Comparison of ENCODE assay signal across 8 mouse cellular contexts in the genomic region with DNA sequence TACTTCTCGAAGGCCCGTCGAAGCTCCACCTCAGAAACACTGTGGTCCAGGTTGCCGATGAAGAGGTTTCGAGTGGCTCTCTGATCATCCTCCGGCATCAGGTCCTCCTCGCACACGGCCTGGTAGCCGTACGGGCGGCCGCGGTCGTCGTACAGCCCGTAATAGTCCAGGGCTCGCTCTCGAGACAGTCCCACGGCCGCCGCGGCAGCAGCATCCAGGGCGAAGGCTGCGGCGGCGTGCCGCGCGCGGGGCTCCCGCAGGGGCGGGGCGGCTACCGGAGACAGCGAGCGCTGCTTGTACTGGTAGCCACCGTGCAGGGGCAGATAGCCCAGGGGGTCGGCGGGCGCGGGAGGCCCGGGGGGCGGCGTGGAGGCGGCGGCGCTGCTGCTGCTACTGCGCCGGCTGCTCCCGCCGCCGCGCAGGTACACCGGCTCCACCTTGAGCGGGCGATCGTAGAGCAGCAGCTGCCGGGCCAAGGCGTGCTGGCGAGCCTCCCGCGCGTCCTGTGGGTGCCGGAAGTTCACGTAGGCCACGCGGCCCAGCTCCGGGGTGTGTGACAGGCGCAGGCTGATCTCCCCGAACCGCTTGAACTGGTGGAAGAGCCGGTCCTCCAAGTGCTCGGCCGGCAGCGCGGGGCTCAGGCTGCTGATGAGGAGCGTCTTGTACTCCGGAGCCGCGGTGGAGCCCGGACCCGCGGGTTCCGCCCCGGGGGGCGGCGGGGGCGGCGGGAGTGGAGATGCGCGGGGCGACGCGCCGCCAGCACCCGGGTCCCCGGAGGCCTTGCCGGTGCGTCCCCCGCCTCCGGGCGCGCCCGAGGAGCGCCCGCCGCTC. TPM values are rescaled to one million over a fixed set of nuclear protein-coding genes. Genes with fewer than 3 reads are reported as not detected.
DNase-seq lines count a peak whose midpoint lies in the region; ATAC-seq and TF ChIP-seq lines count a peak whose summit lies in the region.

No protein-coding gene starts in this region.

- H3K9me3 ChIP-seq in forebrain, embryonic 16.5 days (ENCODE audit: control insufficient read depth, low read length): no peaks in the 10 kb centered on the region
- H3K9me3 ChIP-seq in hindbrain, postnatal 0 days (ENCODE audit: low read length): no peaks in the 10 kb centered on the region
- no peaks in the 10 kb centered on the region for H3K9me3 ChIP-seq in liver, embryonic 11.5 days (ENCODE audit: control insufficient read depth, low read length)

- TF ChIP-seq POLR2A in cerebellum, adult 2 months (IDR thresholded peaks at IDR 0.05; ENCODE audit: borderline replicate concordance, insufficient read depth, low read length): no peak
- TF ChIP-seq POLR2A in myocyte (IDR thresholded peaks at IDR 0.05; ENCODE audit: insufficient read length, low read depth): peak; percentile 32
- TF ChIP-seq POLR2A in testis, adult 2 months (IDR thresholded peaks at IDR 0.05; ENCODE audit: control insufficient read depth, low read depth, low read length): no peak; the same call in 1 of the 2 replicates

- H3K9ac ChIP-seq in forebrain, embryonic 16.5 days (replicated peaks; ENCODE audit: low read depth, low read length): peak overlapping the region; percentile 99
- H3K9ac ChIP-seq in hindbrain, postnatal 0 days (replicated peaks; ENCODE audit: low read length): peak overlapping the region; percentile 92
- peak overlapping the region; percentile 97 for H3K9ac ChIP-seq in liver, embryonic 11.5 days (ENCODE audit: low read depth, low read length)

- peak in 1 of 2 experiments; percentile 45 for DNase-seq in layer of hippocampus, adult 2 months (ENCODE audit: low spot score in 2 of 2)
- DNase-seq in layer of hippocampus, adult 8-10 months (ENCODE audit: low spot score in 2 of 2): no peak
- peak; percentile 77 for DNase-seq in cerebellum, adult 2 months
- DNase-seq in hindbrain, postnatal 0 days (ENCODE audit: low spot score): peak; percentile 61
- peak; percentile 73 for DNase-seq in liver, embryonic 11.5 days (ENCODE audit: low spot score)

- peaks cover 48% of the 10 kb centered on the region for H3K79me2 ChIP-seq in myocyte (ENCODE audit: control insufficient read depth, insufficient read depth)

- peaks cover 18% of the 10 kb centered on the region for H3K36me3 ChIP-seq in forebrain, embryonic 16.5 days (ENCODE audit: control insufficient read depth, insufficient read depth)
- peaks cover 39% of the 10 kb centered on the region; the same call in 1 of the 2 replicates for H3K36me3 ChIP-seq in hindbrain, postnatal 0 days (ENCODE audit: insufficient read depth, low read length)
- peaks cover 38% of the 10 kb centered on the region for H3K36me3 ChIP-seq in liver, embryonic 11.5 days (ENCODE audit: control insufficient read depth, insufficient read depth, low read length)
- H3K36me3 ChIP-seq in myocyte (ENCODE audit: control insufficient read depth, insufficient read depth): peaks cover 5% of the 10 kb centered on the region
- H3K36me3 ChIP-seq in testis, adult 2 months (ENCODE audit: control insufficient read depth, insufficient read depth, low read length): peaks cover 2% of the 10 kb centered on the region; the same call in 1 of the 2 replicates

- H3K27me3 ChIP-seq in cerebellum, adult 2 months (ENCODE audit: control insufficient read depth, insufficient read depth, low read length): no peaks in the 10 kb centered on the region
- H3K27me3 ChIP-seq in forebrain, embryonic 16.5 days (replicated peaks; ENCODE audit: control insufficient read depth, insufficient read depth, low read length): no peaks in the 10 kb centered on the region
- no peaks in the 10 kb centered on the region for H3K27me3 ChIP-seq in hindbrain, postnatal 0 days (ENCODE audit: insufficient read depth, low read length)
- H3K27me3 ChIP-seq in liver, embryonic 11.5 days (replicated peaks; ENCODE audit: control insufficient read depth, insufficient read depth, low read length): no peaks in the 10 kb centered on the region
- H3K27me3 ChIP-seq in myocyte (ENCODE audit: control insufficient read depth, insufficient read depth, insufficient read length): no peaks in the 10 kb centered on the region
- H3K27me3 ChIP-seq in testis, adult 2 months (ENCODE audit: control insufficient read depth, insufficient read depth, low read length): no peaks in the 10 kb centered on the region

- peak overlapping the region; percentile 100 for H3K4me2 ChIP-seq in forebrain, embryonic 16.5 days (ENCODE audit: low read length)
- H3K4me2 ChIP-seq in hindbrain, postnatal 0 days (ENCODE audit: low read depth, low read length): peak overlapping the region; percentile 93
- H3K4me2 ChIP-seq in liver, embryonic 11.5 days: peak overlapping the region; percentile 100
- H3K4me2 ChIP-seq in myocyte (ENCODE audit: low read depth): peak overlapping the region; percentile 90

- peaks cover 23% of the 10 kb centered on the region for H3K4me1 ChIP-seq in cerebellum, adult 2 months (ENCODE audit: control insufficient read depth, insufficient read depth, low read length)
- peaks cover 78% of the 10 kb centered on the region for H3K4me1 ChIP-seq in forebrain, embryonic 16.5 days (replicated peaks; ENCODE audit: control insufficient read depth, insufficient read depth, low read length)
- H3K4me1 ChIP-seq in hindbrain, postnatal 0 days (ENCODE audit: insufficient read depth, low read length): peaks cover 28% of the 10 kb centered on the region
- peaks cover 56% of the 10 kb centered on the region for H3K4me1 ChIP-seq in liver, embryonic 11.5 days (replicated peaks; ENCODE audit: control insufficient read depth, insufficient read depth, low read length)
- H3K4me1 ChIP-seq in testis, adult 2 months (ENCODE audit: control insufficient read depth, insufficient read depth, low read length): peaks cover 16% of the 10 kb centered on the region

- peak overlapping the region; percentile 86 for H3K27ac ChIP-seq in layer of hippocampus, adult 2 months
- peak overlapping the region; percentile 56; the same call in 1 of the 2 replicates for H3K27ac ChIP-seq in cerebellum, adult 2 months (ENCODE audit: insufficient read depth, low read length)
- H3K27ac ChIP-seq in forebrain, embryonic 16.5 days (ENCODE audit: low read length): peak overlapping the region; percentile 88
- H3K27ac ChIP-seq in hindbrain, postnatal 0 days: peak overlapping the region; percentile 91
- H3K27ac ChIP-seq in liver, embryonic 11.5 days (ENCODE audit: low read depth, low read length): peak overlapping the region; percentile 90
- H3K27ac ChIP-seq in testis, adult 2 months (ENCODE audit: control insufficient read depth, insufficient read depth, low read depth, low read length): peak overlapping the region; percentile 77

- ATAC-seq in forebrain, embryonic 16.5 days: peak; percentile 3
- ATAC-seq in hindbrain, postnatal 0 days: no peak; the same call in 1 of the 2 replicates
- ATAC-seq in liver, embryonic 11.5 days (replicated peaks; ENCODE audit: low FRiP score): peak; percentile 5; the same call in 1 of the 2 replicates

- peak overlapping the region; percentile 98 for H3ac ChIP-seq in myocyte (ENCODE audit: control insufficient read depth, insufficient read length)

- WGBS in cerebellum, adult 2 months: 1% methylated on average over 89 of the region's 107 CpGs
- under 1% methylated on average over 98 of the region's 107 CpGs for WGBS in forebrain, embryonic 16.5 days
- WGBS in hindbrain, postnatal 0 days: under 1% methylated on average over 88 of the region's 107 CpGs
- under 1% methylated on average over 97 of the region's 107 CpGs for WGBS in liver, embryonic 11.5 days

- H3K4me3 ChIP-seq in layer of hippocampus, adult 2 months: peak overlapping the region; percentile 79
- peak overlapping the region; percentile 65 for H3K4me3 ChIP-seq in cerebellum, adult 2 months (replicated peaks; ENCODE audit: insufficient read depth, low read depth, low read length)
- peak overlapping the region; percentile 94 for H3K4me3 ChIP-seq in forebrain, embryonic 16.5 days (replicated peaks; ENCODE audit: low read length)
- H3K4me3 ChIP-seq in hindbrain, postnatal 0 days (ENCODE audit: low read length): peak overlapping the region; percentile 73
- H3K4me3 ChIP-seq in liver, embryonic 11.5 days (ENCODE audit: low read depth, low read length): peak overlapping the region; percentile 96
- peak overlapping the region; percentile 35 for H3K4me3 ChIP-seq in myocyte
- H3K4me3 ChIP-seq in testis, adult 2 months (ENCODE audit: control insufficient read depth, low read depth, low read length): peak overlapping the region; percentile 95

- TF ChIP-seq CTCF in layer of hippocampus, adult 2 months (conservative IDR thresholded peaks at IDR 0.05): no peak
- no peak for TF ChIP-seq CTCF in cerebellum, adult 2 months (IDR thresholded peaks at IDR 0.05; ENCODE audit: borderline replicate concordance, insufficient read depth, low read depth, low read length)
- TF ChIP-seq CTCF in hindbrain, postnatal 0 days (IDR thresholded peaks at IDR 0.05; ENCODE audit: low read depth): no peak
- TF ChIP-seq CTCF in testis, adult 2 months (IDR thresholded peaks at IDR 0.05; ENCODE audit: control insufficient read depth, insufficient read depth, insufficient replicate concordance, low read depth, low read length): no peak

TF ChIP-seq in myocyte, 11 proteins besides CTCF, POLR2A, EP300 and RAD21 (continues in another document):
- TF ChIP-seq TCF3 (IDR thresholded peaks at IDR 0.05; ENCODE audit: insufficient read length, low read depth) (no peak), SRF (IDR thresholded peaks at IDR 0.05; ENCODE audit: control insufficient read depth, insufficient read length, low read depth) (no peak)

RNA-seq across cellular contexts. Expression of a gene that starts 1.1 kb away (rescaled TPM):
- total RNA-seq in layer of hippocampus, adult 2 months (2021): 10 to 100 TPM; 45.8 to 55.1 TPM
- 10 to 100 TPM; 47.6 to 54.0 (median 48.4) TPM for total RNA-seq in layer of hippocampus, adult 8-10 months (2022)
- polyA plus RNA-seq in cerebellum, adult 2 months (2012; rRNA removed): 13.1 and 13.5 TPM in 2 replicates
- polyA plus RNA-seq in forebrain, embryonic 16.5 days (2015; fragmentation: Nextera tagmentation; extraction: Ambion mirVana): 16.6 and 18.4 TPM in 2 replicates
- total RNA-seq in hindbrain, postnatal 0 days (2014; rRNA removed): 74.0 and 86.2 TPM in 2 replicates
- polyA plus RNA-seq in hindbrain, postnatal 0 days (2015; fragmentation: Nextera tagmentation; extraction: Ambion mirVana): 9.3 and 10.1 TPM in 2 replicates
- polyA plus RNA-seq in liver, embryonic 11.5 days (2014; fragmentation: Nextera tagmentation; extraction: Ambion mirVana): 10.9 and 11.4 TPM in 2 replicates
- polyA plus RNA-seq in myocyte (2012; fragmentation: generic; extraction: Trizol): 14.2 TPM
- polyA plus RNA-seq in testis, adult 2 months (2012; rRNA removed): 4.5 and 4.6 TPM in 2 replicates

RNA-seq across cellular contexts. Expression of a gene that starts 5.7 kb away (rescaled TPM):
- total RNA-seq in layer of hippocampus, adult 2 months (2021): 100 to 1,000 TPM; 121 to 126 TPM
- 100 to 1,000 TPM in 2 of 4 experiments, 10 to 100 TPM in 2; 86.3 to 179 (median 133) TPM for total RNA-seq in layer of hippocampus, adult 8-10 months (2022)
- polyA plus RNA-seq in cerebellum, adult 2 months (2012; rRNA removed): 54.9 and 67.1 TPM in 2 replicates
- polyA plus RNA-seq in forebrain, embryonic 16.5 days (2015; fragmentation: Nextera tagmentation; extraction: Ambion mirVana): 201 and 226 TPM in 2 replicates
- total RNA-seq in hindbrain, postnatal 0 days (2014; rRNA removed): 29.4 and 29.7 TPM in 2 replicates
- polyA plus RNA-seq in hindbrain, postnatal 0 days (2015; fragmentation: Nextera tagmentation; extraction: Ambion mirVana): 119 and 122 TPM in 2 replicates
- 352 TPM in 2 replicates for polyA plus RNA-seq in liver, embryonic 11.5 days (2014; fragmentation: Nextera tagmentation; extraction: Ambion mirVana)
- 222 TPM for polyA plus RNA-seq in myocyte (2012; fragmentation: generic; extraction: Trizol)
- polyA plus RNA-seq in testis, adult 2 months (2012; rRNA removed): 80.4 and 82.2 TPM in 2 replicates

Comparison
In these comparisons a context has a peak if more than half of its experiments do, and no peak if none do; other contexts are left out.
1. DNase-seq: peak in cerebellum, adult 2 months (2 of 2), hindbrain, postnatal 0 days (single experiment) and liver, embryonic 11.5 days (single experiment); none in layer of hippocampus, adult 8-10 months (0 of 2).
2. H3K4me3 ChIP-seq: peak in every context shown above with its lines; median percentile 96 in liver, embryonic 11.5 days; 95 in testis, adult 2 months; 94 in forebrain, embryonic 16.5 days; 79 in layer of hippocampus, adult 2 months; 73 in hindbrain, postnatal 0 days; 65 in cerebellum, adult 2 months; 35 in myocyte.
3. Peak in every context shown above with its lines, with median percentiles within 50 percentile points of each other: H3K27ac ChIP-seq, H3K4me2 ChIP-seq and H3K9ac ChIP-seq.